Mouse (Mus musculus) forebrain, embryonic 14.5 days (tissue): ENCODE measurements around the gene Chst8. TPM values are rescaled to one million over a fixed set of nuclear protein-coding genes. Genes with fewer than 3 reads are reported as not detected.

Source experiments
- polyA plus RNA-seq: library from polyadenylated mRNA; unstranded; fragments of >200 nt; fragmentation: Nextera tagmentation; extraction: Ambion mirVana; gene quantifications from 2 replicates; pipeline ENCODE4 v1.2.1, GENCODE M21; 2014

The Chst8 gene
- polyA plus RNA-seq, 1 experiment from 2014 or later = 9.2 TPM

Other genes starting within 250 kb of the Chst8 start
- gene Kctd15, start 156.0 kb downstream of the Chst8 start, polyA plus RNA-seq = 13.9 and 16.0 TPM in 2 replicates
- gene Pepd, start 99.7 kb upstream of the Chst8 start, polyA plus RNA-seq = 61.8 and 64.7 TPM in 2 replicates
- 42.5 and 43.5 TPM in 2 replicates for gene Cebpg, start 243.9 kb upstream of the Chst8 start, polyA plus RNA-seq